Mouse (Mus musculus) frontal cortex, adult 2 months (tissue): ENCODE measurements around the gene Arid1b. TPM values are rescaled to one million over a fixed set of nuclear protein-coding genes. Genes with fewer than 3 reads are reported as not detected.

Experiments
- DNase-seq, 2 experiments: peaks; one replicate each; pipeline ENCODE4 v3.0.0; 2022; ENCODE audit warnings: low spot score in 1 of 2; ENCODE audit errors: extremely low spot score in 1 of 2
- polyA plus RNA-seq: library from polyadenylated mRNA; depleted of rRNA; stranded (reverse); fragments of >200 nt; gene quantifications from 2 replicates; pipeline ENCODE4 v1.2.3, GENCODE M21; 2012

The Arid1b gene
- polyA plus RNA-seq, 1 experiment = 27.9 TPM

DNA sequence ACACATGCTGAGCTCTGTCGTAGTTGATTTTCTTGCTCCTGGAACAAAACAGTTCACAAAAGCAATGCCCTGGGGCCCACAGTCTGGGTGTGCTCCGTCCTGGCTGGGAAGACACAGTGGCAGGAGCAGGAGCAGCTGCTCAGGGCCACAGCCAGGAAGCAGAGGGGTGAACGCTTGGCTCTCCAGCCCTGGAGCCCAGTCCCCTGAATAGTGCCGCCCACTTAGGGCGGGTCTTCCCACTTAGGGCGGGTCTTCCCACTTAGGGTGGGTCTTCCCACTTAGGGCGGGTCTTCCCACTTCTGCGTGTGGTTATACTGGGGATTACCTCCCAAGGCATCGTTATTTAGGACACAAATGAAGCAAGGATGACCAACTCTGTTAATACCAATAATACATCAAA is 264.8 kb downstream of the Arid1b start:
- DNase-seq = no peak

DNA sequence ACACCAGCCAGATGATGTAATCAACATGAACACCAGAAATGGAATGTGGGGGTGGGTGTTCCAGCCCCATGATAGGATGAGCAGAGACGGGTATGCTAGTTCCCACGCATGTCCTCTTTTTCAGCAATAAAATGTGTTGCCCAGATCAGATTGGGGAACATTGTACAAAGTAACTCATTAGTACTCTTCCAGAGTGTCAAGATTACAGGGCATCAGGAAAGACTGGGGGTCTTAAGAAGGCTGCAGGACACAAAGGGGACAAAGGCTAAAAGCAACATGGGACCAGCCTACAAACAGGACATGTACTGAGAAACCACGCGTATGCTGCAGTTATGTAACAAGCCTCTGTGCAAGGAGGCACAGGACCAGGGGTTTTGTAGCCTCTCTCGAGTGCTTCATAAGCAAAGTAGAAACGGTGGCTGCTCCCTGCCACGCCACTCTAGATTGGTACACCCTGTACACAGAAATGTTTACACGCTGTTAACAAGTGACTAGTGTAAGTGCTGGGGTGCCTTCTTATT is 267.1 kb downstream of the Arid1b start:
- peak in 1 of 2 experiments; percentile 70 for DNase-seq

DNA sequence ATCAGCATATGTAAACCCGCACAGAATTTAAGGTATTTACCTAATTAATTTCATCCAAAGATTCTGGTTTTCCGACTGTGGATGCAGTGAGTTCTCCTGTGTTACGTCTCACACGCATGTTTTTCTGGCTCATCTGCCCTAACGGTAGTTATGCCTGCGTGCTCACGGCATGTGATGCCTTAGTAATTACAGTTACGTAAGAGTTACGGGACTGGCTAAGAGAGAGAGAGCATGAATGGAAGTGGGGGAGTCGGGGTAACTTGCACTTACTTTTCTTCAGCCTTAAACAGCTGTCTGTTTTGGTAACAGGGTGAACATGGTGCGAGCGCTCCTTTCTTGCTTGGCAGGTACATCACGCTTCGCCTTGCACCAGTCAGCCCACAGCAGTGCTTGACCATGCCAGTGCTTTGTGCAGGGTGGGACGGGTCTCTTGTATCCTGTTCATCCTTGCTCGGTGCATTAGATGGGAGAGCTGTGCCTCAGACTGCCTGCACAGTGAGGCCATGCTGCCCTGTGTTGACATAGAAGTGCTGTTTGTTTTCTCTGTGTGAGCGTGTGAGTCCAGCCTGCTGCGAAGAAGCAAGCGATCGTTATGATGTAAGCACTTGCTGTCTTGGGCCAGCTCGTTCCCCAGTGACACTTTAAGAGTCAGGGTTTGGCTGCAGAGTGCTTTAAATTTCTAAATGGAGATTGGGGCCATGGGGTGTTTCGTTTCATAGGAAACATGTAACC is 267.9 kb downstream of the Arid1b start:
- DNase-seq = no peak

DNA sequence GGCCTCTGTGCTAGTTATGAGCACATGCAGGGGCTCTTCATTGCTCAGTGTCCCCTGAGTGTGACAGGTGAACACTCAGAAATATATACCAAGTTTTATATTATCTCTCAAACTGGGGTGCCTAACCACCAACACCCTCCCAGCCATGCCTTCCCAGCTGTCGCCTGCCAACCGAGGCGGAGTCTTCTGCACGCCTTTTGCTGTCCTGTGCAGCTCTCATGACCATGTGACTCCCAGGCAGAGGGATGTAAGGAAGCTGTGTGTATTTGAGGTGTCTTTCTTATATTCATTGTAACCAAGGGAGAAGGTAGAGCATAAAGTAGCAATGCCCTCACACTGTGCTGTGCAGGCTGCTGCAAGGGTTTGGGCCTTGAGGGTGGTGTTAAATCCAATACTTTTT is 268.7 kb downstream of the Arid1b start:
- DNase-seq = no peak

DNA sequence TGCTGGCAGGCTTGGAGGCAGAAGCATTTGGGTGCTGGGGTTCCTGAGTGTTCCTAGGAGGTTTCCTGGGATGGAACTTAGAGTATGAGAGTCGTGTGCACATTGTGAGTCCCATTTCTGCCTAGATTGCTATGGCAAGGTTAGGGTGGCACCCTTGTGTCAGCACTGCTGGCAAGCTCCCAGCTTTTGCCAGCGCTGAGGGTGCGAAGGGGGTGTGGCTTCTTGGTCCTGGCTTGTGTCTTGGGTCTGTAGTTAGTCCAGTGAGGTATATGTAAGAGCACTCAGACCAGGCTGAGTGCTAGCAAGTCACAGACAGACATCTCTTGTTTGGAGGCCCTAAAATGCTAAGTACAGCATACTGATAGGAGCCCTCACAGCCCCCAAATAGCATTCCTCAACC is 270.7 kb downstream of the Arid1b start:
- DNase-seq = no peak

DNA sequence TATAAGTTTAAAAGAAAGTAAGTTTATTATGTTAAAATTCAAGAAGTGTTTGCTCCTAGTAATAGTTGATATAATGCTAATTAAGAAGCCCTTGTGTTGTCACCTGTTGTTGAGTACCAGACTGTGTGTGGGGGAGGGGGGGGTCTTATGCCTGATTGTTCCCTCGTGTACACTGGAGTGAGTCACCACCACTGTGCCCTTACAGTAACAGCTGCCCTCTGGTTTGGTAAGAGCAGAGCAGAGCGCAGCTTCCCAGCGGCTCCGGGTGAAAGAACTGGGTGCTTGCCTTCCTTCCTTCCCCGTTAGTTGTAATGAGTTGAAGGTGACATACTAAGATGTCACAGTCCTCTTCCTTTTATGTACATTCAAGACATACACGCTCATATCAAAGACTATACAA is 271.5 kb downstream of the Arid1b start:
- no peak for DNase-seq

DNA sequence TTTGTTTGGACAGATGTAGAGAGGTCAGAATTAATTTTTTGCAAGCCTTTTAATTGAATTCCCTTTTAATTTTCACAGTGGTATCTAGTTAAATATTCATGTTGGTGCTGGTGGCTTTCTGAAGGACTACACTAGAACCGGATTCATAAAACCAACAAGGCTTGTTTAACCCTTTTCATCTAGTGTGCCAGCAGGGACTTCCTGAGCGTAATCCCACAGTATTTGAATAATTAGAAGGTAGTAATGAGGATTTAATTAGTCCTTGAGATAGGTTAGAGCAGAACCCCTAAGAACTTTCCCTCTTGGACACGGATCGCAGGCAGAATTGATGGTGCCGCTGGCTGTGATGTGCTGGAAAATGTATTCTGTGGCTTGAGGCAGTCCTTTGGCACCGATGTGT is 273.6 kb downstream of the Arid1b start:
- DNase-seq = no peak

DNA sequence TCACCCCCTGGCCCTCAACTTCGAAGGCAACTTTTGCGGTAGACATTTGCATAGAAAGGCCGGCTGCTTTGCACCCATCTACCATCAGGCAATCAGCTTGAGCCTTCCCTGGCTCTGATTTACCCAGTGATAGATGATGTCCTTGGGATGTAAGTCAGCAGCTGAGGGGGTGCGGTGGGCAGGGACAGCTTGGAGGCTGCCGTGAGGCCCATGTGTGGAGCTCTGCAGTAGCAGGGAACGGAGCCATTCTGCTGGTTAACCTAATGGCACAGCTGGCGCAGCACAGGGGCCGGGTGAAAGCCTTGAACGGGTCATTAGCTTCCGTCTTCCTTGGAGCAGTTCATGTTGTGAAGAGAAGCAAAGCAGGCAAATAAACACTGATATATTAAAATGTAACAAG is 275.2 kb downstream of the Arid1b start:
- DNase-seq = no peak

DNA sequence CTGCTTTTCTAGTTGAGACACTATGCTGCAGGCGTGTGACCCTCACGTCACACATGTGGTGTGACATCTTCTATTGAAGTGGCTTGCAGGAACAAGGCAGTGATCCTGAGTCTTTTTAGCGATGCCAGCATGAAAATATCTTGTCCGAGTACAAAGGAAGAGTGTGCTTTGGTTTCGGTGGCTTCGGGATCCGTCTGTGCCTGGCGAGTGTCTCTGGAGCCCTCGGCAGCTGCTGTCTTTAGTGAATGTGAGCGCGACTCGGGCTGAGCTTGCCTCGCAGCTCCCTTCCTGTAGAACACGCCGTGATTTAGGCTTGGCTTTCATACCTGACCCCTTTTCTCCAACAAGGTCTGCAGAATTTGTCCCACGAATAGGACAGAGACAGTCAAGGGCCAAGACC is 275.6 kb downstream of the Arid1b start:
- DNase-seq = no peak

DNA sequence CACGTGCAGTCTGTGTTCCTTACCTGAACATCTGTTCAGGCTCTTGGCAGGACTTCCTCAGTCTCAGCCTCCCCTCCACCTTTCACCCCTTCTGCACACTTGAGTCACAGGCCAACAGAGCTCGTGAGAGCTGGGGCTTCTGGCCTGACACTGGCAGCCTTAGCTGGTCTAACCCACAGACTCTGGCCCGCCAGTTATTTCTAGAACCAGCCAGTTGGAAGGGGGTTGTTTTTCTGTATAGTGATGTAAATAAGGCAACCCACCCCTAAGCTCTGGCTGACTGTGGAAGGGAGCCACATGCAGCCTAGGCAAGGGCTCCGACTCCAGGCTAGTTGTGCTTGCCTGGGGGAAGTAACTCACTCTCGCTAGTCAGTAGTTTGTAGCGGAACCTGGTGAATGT is 276.7 kb downstream of the Arid1b start:
- no peak for DNase-seq

DNA sequence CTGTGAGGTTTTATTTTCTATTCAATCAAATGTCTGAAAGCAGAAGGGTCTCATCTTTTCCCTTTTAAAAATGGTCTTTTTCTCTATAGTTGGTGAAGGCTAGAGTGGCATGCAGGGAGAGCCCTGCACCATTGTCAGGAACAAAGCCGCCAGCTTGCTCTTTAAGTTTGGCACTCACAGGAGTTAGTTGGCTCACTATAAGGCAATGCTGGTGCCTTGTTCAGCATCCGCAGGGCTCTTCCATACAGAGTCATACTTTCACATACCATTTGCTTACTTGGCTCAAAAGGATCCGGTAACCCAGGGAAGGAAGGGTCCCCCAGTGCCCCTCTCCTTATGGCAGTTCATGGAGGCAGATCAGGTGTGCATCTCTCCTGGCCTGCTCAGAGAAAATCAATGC is 279.0 kb downstream of the Arid1b start:
- no peak for DNase-seq

DNA sequence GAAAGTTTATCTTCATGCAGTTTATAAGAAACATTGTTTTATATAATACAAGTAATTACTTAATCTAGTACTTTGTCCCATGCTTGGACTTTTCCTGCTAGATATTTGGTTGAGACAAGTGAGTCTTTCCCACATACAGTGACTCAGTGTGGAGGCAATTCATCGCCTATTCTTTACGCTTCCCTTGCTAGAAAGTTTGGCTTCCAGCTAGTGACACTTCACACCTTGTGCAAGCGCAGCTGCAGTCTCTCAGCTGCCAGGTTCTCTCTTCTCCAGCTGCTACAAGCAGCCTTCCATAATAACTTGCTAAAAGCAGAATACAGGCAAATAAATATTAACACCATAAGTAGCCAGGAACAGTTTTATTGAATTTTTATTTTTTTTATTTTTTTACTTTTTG is 279.6 kb downstream of the Arid1b start:
- DNase-seq = peak; percentile 70 to 79

DNA sequence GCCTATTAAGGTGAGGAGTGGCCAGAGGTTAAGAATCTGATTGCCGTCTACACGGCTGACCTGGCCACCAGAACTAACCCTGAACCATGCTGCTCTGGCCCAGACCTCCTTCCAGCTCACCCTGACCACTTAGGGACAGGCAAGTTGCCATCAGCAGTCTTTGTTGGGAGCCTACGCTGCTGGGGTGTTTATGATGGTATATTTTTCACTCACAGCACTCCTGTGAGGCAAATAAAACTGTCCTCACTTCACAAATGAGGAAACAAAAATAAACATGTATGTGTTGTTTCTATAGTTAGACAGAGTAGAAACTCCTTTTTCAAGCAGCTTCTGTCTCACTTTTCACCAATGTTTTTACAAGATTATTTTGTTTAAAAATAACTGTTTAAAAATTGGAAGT is 280.3 kb downstream of the Arid1b start:
- no peak for DNase-seq

DNA sequence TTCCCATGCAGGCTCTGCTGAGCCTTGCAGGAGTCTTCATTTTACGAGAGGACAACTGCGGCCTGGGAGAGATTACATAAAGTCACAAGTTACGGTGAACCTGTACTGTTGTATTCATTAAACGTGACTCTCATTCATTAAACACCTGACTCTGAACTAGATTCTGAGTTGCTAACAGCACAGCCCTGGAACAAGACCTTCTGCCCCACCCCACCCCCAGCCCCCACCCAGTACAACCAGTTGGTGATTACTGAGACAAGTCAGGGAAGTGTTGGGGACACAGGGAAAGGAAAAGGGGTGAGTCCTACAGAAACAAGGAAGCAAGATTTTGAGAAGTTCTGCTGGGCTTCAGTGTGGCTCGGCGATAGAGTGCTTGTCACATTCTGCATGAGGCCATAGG is 281.6 kb downstream of the Arid1b start:
- DNase-seq = no peak

DNA sequence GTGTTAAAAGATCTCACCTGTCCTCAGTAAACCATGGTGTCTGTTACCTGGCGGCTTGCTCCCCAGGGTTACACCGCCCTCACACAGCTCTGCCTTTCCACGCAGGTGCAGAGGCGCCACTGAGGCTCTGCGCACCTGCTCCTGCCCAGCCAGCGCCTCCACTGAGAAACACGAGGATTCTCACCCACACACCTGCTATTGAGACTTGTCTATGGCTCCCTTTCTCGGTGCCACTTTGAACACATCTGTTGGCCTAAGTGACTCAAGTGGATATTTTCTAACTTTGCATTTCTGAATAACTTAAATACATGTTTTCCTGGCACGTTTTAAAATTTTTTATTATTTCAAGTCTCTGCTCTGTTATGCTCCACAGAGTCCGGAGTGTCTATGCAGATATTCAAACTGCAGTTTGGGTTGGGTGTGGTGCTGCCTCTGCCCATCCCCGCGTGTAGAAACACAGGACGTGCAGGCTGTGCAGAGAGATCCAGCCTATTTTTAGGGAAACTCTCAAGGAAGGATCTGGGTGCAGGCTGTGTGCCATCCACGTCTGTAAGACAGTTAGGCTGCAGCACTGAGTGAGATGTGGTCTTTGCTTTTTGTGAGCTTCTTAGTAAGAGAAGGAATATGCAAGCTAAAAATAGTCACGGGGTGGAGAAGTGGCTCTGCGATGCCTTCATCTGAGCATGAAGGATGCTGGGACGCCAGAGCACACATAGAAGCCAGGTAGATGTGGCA is 283.2 kb downstream of the Arid1b start:
- DNase-seq = peak in 1 of 2 experiments; percentile 60

DNA sequence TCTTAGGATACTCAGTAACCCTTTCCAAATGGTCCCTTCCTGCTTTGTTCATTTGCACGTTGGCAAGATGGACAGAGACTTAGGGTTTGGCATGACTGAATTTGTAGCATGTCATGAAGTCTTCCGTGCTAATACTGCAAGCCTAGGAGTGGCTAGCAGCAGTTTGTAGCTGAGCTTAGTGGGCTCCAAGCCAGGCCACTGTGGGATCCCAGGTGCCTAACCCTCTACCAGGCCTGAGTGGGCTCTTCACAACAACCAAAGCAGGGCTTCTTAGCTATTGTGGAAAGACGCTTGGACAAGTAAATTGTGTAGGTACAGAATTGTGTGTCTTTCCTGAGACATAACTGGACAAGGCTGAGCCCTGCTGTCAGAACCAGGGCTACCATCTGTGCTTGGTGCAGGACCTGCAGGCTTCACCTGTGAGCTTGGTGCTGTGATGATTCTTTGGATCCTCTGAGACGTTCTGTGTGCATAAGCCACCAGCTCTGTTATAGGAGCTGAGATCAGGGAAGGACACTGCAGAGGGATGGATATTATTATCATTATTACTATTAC is 286.4 kb downstream of the Arid1b start:
- no peak for DNase-seq

DNA sequence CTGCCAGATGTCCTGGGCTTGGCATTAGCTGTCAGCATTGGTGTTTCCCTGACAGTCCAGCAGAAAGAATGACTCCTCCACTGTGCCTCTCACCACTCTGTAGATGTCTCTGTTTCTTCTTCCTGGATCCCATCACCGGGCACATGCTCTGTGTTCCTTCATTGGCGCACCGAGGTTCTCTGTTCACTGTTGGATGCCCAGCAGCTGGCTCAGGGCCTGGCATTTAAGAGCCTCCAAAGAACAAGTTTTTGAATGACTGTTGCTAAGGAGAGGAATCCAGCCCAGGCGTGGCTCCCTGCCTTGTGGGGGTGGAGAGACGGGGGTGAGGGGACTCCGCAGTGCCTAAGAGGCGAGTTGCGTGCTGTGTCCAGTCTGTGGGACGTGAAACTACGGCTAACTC is 290.7 kb downstream of the Arid1b start:
- peak in 1 of 2 experiments; percentile 66 for DNase-seq

DNA sequence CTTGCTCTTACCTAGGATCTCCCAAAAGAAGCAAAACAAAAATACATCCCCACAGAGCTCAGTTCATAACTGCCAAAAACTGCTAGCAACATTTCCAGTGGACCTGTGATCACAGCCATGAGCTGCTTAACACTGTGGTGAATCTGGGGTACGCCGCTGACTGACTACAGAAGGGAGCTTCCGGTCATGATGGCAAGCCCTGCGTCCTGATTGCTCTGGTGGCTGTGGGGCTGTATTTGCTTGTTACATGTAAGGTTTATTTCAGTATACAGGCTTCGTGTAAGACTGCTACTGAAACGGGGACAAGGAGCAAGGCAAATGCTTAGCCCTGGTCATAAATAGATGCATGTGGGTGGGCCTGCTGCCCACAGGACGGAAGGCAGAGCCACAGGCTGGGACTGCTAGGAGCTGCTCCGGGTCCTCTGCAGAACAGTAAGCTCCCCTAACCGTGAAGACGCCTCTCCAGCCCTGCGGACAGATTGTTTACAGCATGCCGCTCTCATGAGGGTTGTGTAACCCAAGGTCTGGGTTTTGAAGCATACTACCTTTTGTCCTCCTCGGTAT is 291.8 kb downstream of the Arid1b start:
- DNase-seq = peak in 1 of 2 experiments; percentile 60

DNA sequence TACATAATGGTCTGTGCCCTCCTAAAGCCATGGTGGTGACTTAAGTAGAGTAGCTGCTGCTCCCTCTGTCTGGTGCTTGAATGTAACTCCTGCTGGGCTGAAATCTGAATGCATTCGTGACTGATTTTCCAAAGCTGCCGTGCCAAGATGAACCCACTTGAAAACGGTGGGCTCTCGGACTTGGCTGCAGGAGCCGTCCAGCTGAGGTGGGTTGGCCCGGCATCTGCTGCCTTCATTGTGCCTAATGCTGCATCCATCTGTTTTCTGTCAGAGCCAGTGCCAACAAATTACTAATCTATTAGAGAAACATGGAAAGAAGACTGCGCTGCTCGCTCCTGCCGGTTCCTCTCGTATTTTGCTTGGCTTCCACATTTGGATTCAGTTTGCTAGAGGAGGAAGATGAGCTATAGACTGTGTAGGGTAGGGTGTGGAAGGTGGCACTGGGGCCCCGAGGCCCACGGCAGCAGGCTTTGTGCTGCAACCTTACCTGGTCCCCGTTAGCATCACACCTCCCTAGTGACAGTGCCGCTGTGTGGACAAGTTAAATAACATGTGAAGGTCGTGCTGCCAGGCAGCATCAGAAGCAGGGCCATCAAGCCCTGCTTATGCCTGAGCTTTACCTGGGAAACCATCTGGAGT is 292.6 kb downstream of the Arid1b start:
- DNase-seq = peak in 1 of 2 experiments; percentile 62

DNA sequence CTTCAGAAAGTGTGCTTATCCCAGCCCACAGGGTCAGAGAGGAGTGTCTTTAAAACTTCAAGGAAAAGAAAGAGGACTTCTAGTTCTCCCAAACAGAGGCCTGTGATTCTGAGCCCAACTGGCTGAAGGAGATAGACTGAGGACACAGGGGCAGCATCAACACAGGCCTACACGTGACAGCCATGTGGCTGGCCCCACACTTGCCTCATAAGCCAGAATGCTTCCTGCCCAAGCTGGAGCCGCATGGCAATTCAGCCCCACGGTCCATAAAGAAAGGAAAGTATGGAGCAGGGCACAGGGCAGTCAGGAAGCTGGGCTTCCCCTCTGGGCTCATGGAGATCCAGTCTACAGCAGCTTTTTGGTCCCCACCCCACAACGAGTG is 293.1 kb downstream of the Arid1b start:
- DNase-seq = no peak

DNA sequence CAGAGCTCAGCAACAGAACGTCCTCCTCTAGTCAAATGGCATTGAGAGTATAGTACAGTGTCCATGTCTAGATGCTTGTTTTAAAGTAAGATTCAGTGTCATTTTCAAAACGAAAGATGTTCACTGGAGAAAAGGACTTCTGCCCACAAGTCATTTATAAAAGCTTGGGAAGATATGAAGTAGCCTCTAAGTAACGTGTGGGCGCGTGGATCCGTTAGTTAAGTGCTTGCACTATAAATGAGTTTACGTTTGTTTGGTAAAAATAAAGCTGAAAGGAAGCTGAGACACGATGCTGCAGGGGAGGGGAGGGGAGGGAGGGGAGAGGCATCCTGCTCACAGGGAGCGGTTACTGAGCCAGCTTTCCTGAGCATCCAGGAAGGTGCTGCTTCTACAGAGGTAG is 293.5 kb downstream of the Arid1b start:
- DNase-seq = peak in 1 of 2 experiments; percentile 46
